Mouse (Mus musculus): ENCODE results near the gene Ttc41.

- TF ChIP-seq CTCF (IDR thresholded peaks at IDR 0.05; ENCODE audit: borderline replicate concordance, control insufficient read depth, extremely low read depth, insufficient read depth, low read length, poor library complexity) (no peak), POLR2A (IDR thresholded peaks at IDR 0.05; ENCODE audit: control insufficient read depth, extremely low read depth, insufficient read depth, low read length, poor library complexity) (no peak)
Observed at GRCm38 (mm10) chr10:86786083-86786482, 80.5 kb downstream of the Ttc41 start.

Data from thymus, adult 2 months (tissue).